Mouse (Mus musculus) limb, embryonic 12.5 days (tissue): ENCODE results near the gene Anks1b. TPM values are rescaled to one million over a fixed set of nuclear protein-coding genes. Genes with fewer than 3 reads are reported as not detected.

Source experiments
- ATAC-seq: fragments of 200-750 bp; cut with Nextera tagmentation; 2 replicates; pipeline ENCODE4 v1.8.0; 2017; ENCODE audit warnings: low read depth, moderate TSS enrichment; ENCODE audit not compliant: insufficient number of reproducible peaks, insufficient read depth, low FRiP score, low TSS enrichment
- H3K27ac ChIP-seq: fragments of 300-500 bp; sonication (generic); 2 replicates; pipeline ENCODE4 v1.5.1; 2016; ENCODE audit warnings: mild to moderate bottlenecking, moderate library complexity
- H3K27me3 ChIP-seq: fragments of 300-500 bp; sonication (generic); 2 replicates; pipeline ENCODE4 v1.6.1; 2016; ENCODE audit warnings: mild to moderate bottlenecking, moderate library complexity
- H3K36me3 ChIP-seq: fragments of 300-500 bp; sonication (generic); 2 replicates; pipeline ENCODE4 v1.6.1; 2016; ENCODE audit warnings: mild to moderate bottlenecking, moderate library complexity
- H3K4me1 ChIP-seq: fragments of 300-500 bp; sonication (generic); replicated peaks from 2 replicates; pipeline ENCODE4 v1.6.1; 2016
- H3K4me2 ChIP-seq: fragments of 300-500 bp; sonication (generic); 2 replicates; pipeline ENCODE4 v1.6.1; 2016; ENCODE audit warnings: mild to moderate bottlenecking, moderate library complexity
- H3K4me3 ChIP-seq: fragments of 300-500 bp; sonication (generic); replicated peaks from 2 replicates; pipeline ENCODE4 v1.5.1; 2016; ENCODE audit warnings: mild to moderate bottlenecking
- H3K9ac ChIP-seq: fragments of 300-500 bp; sonication (generic); replicated peaks from 2 replicates; pipeline ENCODE4 v1.6.1; 2016; ENCODE audit warnings: mild to moderate bottlenecking, moderate library complexity
- H3K9me3 ChIP-seq: fragments of 300-500 bp; sonication (generic); 2 replicates; pipeline ENCODE4 v1.6.1; 2016; ENCODE audit warnings: mild to moderate bottlenecking, moderate library complexity
- WGBS: fragments of 180-500 bp; shearing (Covaris S2); methylation state at CpG from one replicate; pipeline ENCODE4 v1.1.7; 2016; 5-methylcytosine and 5-hydroxymethylcytosine counted together
- polyA plus RNA-seq: library from polyadenylated mRNA; unstranded; fragments of >200 nt; fragmentation: Nextera tagmentation; extraction: Ambion mirVana; gene quantifications from 2 replicates; pipeline ENCODE4 v1.2.1, GENCODE M21; 2016

Gene Anks1b
- polyA plus RNA-seq, 1 experiment from 2014 or later, result 1.8 TPM

GRCm38 (mm10) chr10:90835195-90835594 lies 961.9 kb downstream of the Anks1b start:
- H3K36me3 ChIP-seq, result no peaks in the 10 kb centered on the region
- no peak overlapping the region for H3K4me3 ChIP-seq
- H3K9ac ChIP-seq, result no peak overlapping the region
- peaks cover 36% of the 10 kb centered on the region for H3K27me3 ChIP-seq
- no peak overlapping the region for H3K4me2 ChIP-seq
- no peaks in the 10 kb centered on the region for H3K4me1 ChIP-seq
- no peak for ATAC-seq
- no peak overlapping the region for H3K27ac ChIP-seq
- no peaks in the 10 kb centered on the region for H3K9me3 ChIP-seq

- WGBS, result 79% methylated on average over 9 of the region's 9 CpGs
- H3K4me2 ChIP-seq, result no peak overlapping the region
- no peak overlapping the region for H3K9ac ChIP-seq
- peaks cover 6% of the 10 kb centered on the region; the same call in 1 of the 2 replicates for H3K27me3 ChIP-seq
- no peaks in the 10 kb centered on the region for H3K36me3 ChIP-seq
- ATAC-seq, result no peak
- H3K4me3 ChIP-seq, result no peak overlapping the region
- H3K27ac ChIP-seq, result no peak overlapping the region
- H3K9me3 ChIP-seq, result peaks cover 8% of the 10 kb centered on the region
- no peaks in the 10 kb centered on the region for H3K4me1 ChIP-seq
Measured at GRCm38 (mm10) chr10:90839611-90840335, 966.5 kb downstream of the Anks1b start.

- no peaks in the 10 kb centered on the region for H3K36me3 ChIP-seq
- H3K9ac ChIP-seq, result no peak overlapping the region
- H3K27ac ChIP-seq, result no peak overlapping the region
- no peaks in the 10 kb centered on the region for H3K4me1 ChIP-seq
- no peak for ATAC-seq
- 85% methylated on average over 2 of the region's 2 CpGs for WGBS
- no peak overlapping the region for H3K4me2 ChIP-seq
- H3K27me3 ChIP-seq, result peaks cover 4% of the 10 kb centered on the region; the same call in 1 of the 2 replicates
- H3K9me3 ChIP-seq, result peaks cover 8% of the 10 kb centered on the region
- no peak overlapping the region for H3K4me3 ChIP-seq
Measured at GRCm38 (mm10) chr10:90842398-90842797, 969.1 kb downstream of the Anks1b start.

GRCm38 (mm10) chr10:90851077-90851476 lies 977.8 kb downstream of the Anks1b start:
- Histone ChIP-seq H3K27me3 (no peaks in the 10 kb centered on the region; the same call in 1 of the 2 replicates), H3K4me3 (no peak overlapping the region), H3K36me3 (no peaks in the 10 kb centered on the region), H3K4me1 (peaks cover 14% of the 10 kb centered on the region), H3K4me2 (no peak overlapping the region), H3K27ac (no peak overlapping the region), H3K9me3 (no peaks in the 10 kb centered on the region), H3K9ac (no peak overlapping the region)
- WGBS, result 87% methylated on average over 6 of the region's 6 CpGs
- no peak for ATAC-seq

- WGBS, result 23% methylated on average over 11 of the region's 11 CpGs
- H3K36me3 ChIP-seq, result no peaks in the 10 kb centered on the region
- H3K4me1 ChIP-seq, result peaks cover 14% of the 10 kb centered on the region
- no peaks in the 10 kb centered on the region; the same call in 1 of the 2 replicates for H3K27me3 ChIP-seq
- no peak overlapping the region for H3K9ac ChIP-seq
- H3K4me2 ChIP-seq, result peak overlapping the region; percentile 41
- no peak for ATAC-seq
- no peak overlapping the region for H3K4me3 ChIP-seq
- H3K27ac ChIP-seq, result no peak overlapping the region
- H3K9me3 ChIP-seq, result no peaks in the 10 kb centered on the region
Measured at GRCm38 (mm10) chr10:90851999-90852398, 978.7 kb downstream of the Anks1b start.

- H3K9ac ChIP-seq, result no peak overlapping the region
- H3K27me3 ChIP-seq, result no peaks in the 10 kb centered on the region; the same call in 1 of the 2 replicates
- H3K4me3 ChIP-seq, result no peak overlapping the region
- 44% methylated on average over 7 of the region's 7 CpGs for WGBS
- no peak overlapping the region for H3K27ac ChIP-seq
- no peaks in the 10 kb centered on the region for H3K36me3 ChIP-seq
- ATAC-seq, result no peak
- peaks cover 14% of the 10 kb centered on the region for H3K4me1 ChIP-seq
- no peaks in the 10 kb centered on the region for H3K9me3 ChIP-seq
- H3K4me2 ChIP-seq, result peak overlapping the region; percentile 41
Measured at GRCm38 (mm10) chr10:90852432-90852831, 979.1 kb downstream of the Anks1b start.

GRCm38 (mm10) chr10:90856668-90857067 lies 983.4 kb downstream of the Anks1b start:
- Histone ChIP-seq H3K27me3 (0 out of 2 replicates have a peak, but pooled peaks cover 3% of the 10 kb centered on the region), H3K9me3 (no peaks in the 10 kb centered on the region), H3K9ac (no peak overlapping the region), H3K27ac (no peak overlapping the region), H3K36me3 (no peaks in the 10 kb centered on the region), H3K4me1 (peaks cover 11% of the 10 kb centered on the region), H3K4me3 (no peak overlapping the region), H3K4me2 (no peak overlapping the region)
- 43% methylated on average over 4 of the region's 4 CpGs for WGBS
- ATAC-seq, result no peak

- WGBS, result 80% methylated on average over 19 of the region's 19 CpGs
- Histone ChIP-seq H3K9ac (no peak overlapping the region), H3K4me2 (no peak overlapping the region), H3K27ac (no peak overlapping the region), H3K4me3 (no peak overlapping the region), H3K36me3 (no peaks in the 10 kb centered on the region), H3K27me3 (0 out of 2 replicates have a peak, but pooled peaks cover 3% of the 10 kb centered on the region), H3K4me1 (0 out of 2 replicates have a peak, but pooled peaks cover 3% of the 10 kb centered on the region), H3K9me3 (no peaks in the 10 kb centered on the region)
- ATAC-seq, result no peak
Measured at GRCm38 (mm10) chr10:90859665-90860523, 986.6 kb downstream of the Anks1b start.

GRCm38 (mm10) chr10:90863881-90864598 lies 990.7 kb downstream of the Anks1b start:
- WGBS, result 15% methylated on average over 10 of the region's 10 CpGs
- H3K4me2 ChIP-seq, result no peak overlapping the region

GRCm38 (mm10) chr10:90864599-90864889 lies 991.2 kb downstream of the Anks1b start:
- H3K36me3 ChIP-seq, result no peaks in the 10 kb centered on the region
- no peaks in the 10 kb centered on the region for H3K9me3 ChIP-seq
- 31% methylated on average over 3 of the region's 3 CpGs for WGBS
- ATAC-seq, result no peak
- H3K4me1 ChIP-seq, result 0 out of 2 replicates have a peak, but pooled peaks cover 3% of the 10 kb centered on the region
- no peak overlapping the region for H3K9ac ChIP-seq
- H3K4me2 ChIP-seq, result no peak overlapping the region
- no peak overlapping the region for H3K4me3 ChIP-seq
- peaks cover 9% of the 10 kb centered on the region; the same call in 1 of the 2 replicates for H3K27me3 ChIP-seq
- no peak overlapping the region for H3K27ac ChIP-seq

More at GRCm38 (mm10) chr10:90863881-90864598, 990.7 kb downstream of the Anks1b start:
- Histone ChIP-seq H3K4me3 (no peak overlapping the region), H3K27ac (no peak overlapping the region), H3K4me1 (0 out of 2 replicates have a peak, but pooled peaks cover 3% of the 10 kb centered on the region), H3K9ac (no peak overlapping the region), H3K9me3 (no peaks in the 10 kb centered on the region), H3K27me3 (peaks cover 9% of the 10 kb centered on the region; the same call in 1 of the 2 replicates), H3K36me3 (no peaks in the 10 kb centered on the region)
- ATAC-seq, result no peak

- ATAC-seq, result no peak
- Histone ChIP-seq H3K36me3 (no peaks in the 10 kb centered on the region), H3K9ac (no peak overlapping the region), H3K4me1 (no peaks in the 10 kb centered on the region), H3K9me3 (peaks cover 4% of the 10 kb centered on the region; the same call in 1 of the 2 replicates), H3K27me3 (no peaks in the 10 kb centered on the region), H3K27ac (no peak overlapping the region), H3K4me3 (no peak overlapping the region), H3K4me2 (no peak overlapping the region)
- WGBS, result 89% methylated on average over 5 of the region's 5 CpGs
Measured at GRCm38 (mm10) chr10:90873204-90873603, 999.9 kb downstream of the Anks1b start.
